ENCODE assay signal across 9 mouse cellular contexts in genomic region chr11:32138614-32138964, GRCm38 (mm10).
DNase-seq lines count a peak whose midpoint lies in the region; ATAC-seq lines count a peak whose summit lies in the region.
"Had no signal": no experiment of that assay in that cellular context is flagged by ENCODE, and none has a peak within 500 bp of the region (broad histone marks: within the 10 kb centered on the region; RNA-seq: fewer than 3 reads in every experiment).

No protein-coding gene starts in this region.

- peak; percentile 30 for DNase-seq in hindbrain, embryonic 10.5 days (ENCODE audit: low spot score)
- DNase-seq in kidney, postnatal 10 days = peak; percentile 49
- no peak for DNase-seq in left cerebral cortex, postnatal 36 days (ENCODE audit: low spot score in 2 of 2)
- no peak for DNase-seq in left cerebral cortex, adult 11 months (ENCODE audit: low spot score)
- DNase-seq in ovary, postnatal 36 days (ENCODE audit: low spot score) = no peak

- H3K27me3 ChIP-seq in forebrain, embryonic 12.5 days = 0 out of 2 replicates have a peak, but pooled peaks cover 4% of the 10 kb centered on the region
- no peaks in the 10 kb centered on the region for H3K27me3 ChIP-seq in hindbrain, embryonic 10.5 days (ENCODE audit: insufficient read depth, poor library complexity, severe bottlenecking)
- H3K27me3 ChIP-seq in midbrain, embryonic 12.5 days = no peaks in the 10 kb centered on the region
- H3K27me3 ChIP-seq: embryonic facial prominence, embryonic 12.5 days had no signal

- intact Hi-C loops in left cerebral cortex, postnatal 36 days (cut with DNase I) = no loop called here

- 0 out of 2 replicates have a peak overlapping the region, but pooled peaks have one; percentile 21 for H3K9ac ChIP-seq in forebrain, embryonic 12.5 days
- H3K9ac ChIP-seq in midbrain, embryonic 12.5 days (replicated peaks) = no peak overlapping the region
- H3K9ac ChIP-seq: embryonic facial prominence, embryonic 12.5 days had no signal

- H3K4me2 ChIP-seq in forebrain, embryonic 12.5 days = no peak overlapping the region
- peak overlapping the region; percentile 23 for H3K4me2 ChIP-seq in midbrain, embryonic 12.5 days (replicated peaks)

- no peaks in the 10 kb centered on the region for H3K36me3 ChIP-seq in forebrain, embryonic 12.5 days (replicated peaks)
- no peaks in the 10 kb centered on the region for H3K36me3 ChIP-seq in hindbrain, embryonic 10.5 days
- H3K36me3 ChIP-seq in midbrain, embryonic 12.5 days = no peaks in the 10 kb centered on the region
- H3K36me3 ChIP-seq: embryonic facial prominence, embryonic 12.5 days had no signal

- peaks cover 43% of the 10 kb centered on the region for H3K4me1 ChIP-seq in forebrain, embryonic 12.5 days
- H3K4me1 ChIP-seq in hindbrain, embryonic 10.5 days (replicated peaks) = peaks cover 44% of the 10 kb centered on the region
- H3K4me1 ChIP-seq in midbrain, embryonic 12.5 days = peaks cover 36% of the 10 kb centered on the region

- peak overlapping the region; percentile 48 for H3K27ac ChIP-seq in forebrain, embryonic 12.5 days
- H3K27ac ChIP-seq in hindbrain, embryonic 10.5 days = peak overlapping the region; percentile 81
- peak overlapping the region; percentile 81 for H3K27ac ChIP-seq in midbrain, embryonic 12.5 days (replicated peaks)
- H3K27ac ChIP-seq: embryonic facial prominence, embryonic 12.5 days; macrophage had no signal

- no peaks in the 10 kb centered on the region for H3K9me3 ChIP-seq in forebrain, embryonic 12.5 days
- H3K9me3 ChIP-seq in hindbrain, embryonic 10.5 days = no peaks in the 10 kb centered on the region
- H3K9me3 ChIP-seq in midbrain, embryonic 12.5 days = no peaks in the 10 kb centered on the region
- H3K9me3 ChIP-seq: embryonic facial prominence, embryonic 12.5 days had no signal

- WGBS in forebrain, embryonic 12.5 days = 43% methylated on average over 9 of the region's 9 CpGs
- 50% methylated on average over 9 of the region's 9 CpGs for WGBS in hindbrain, embryonic 10.5 days
- 34% methylated on average over 9 of the region's 9 CpGs for WGBS in midbrain, embryonic 12.5 days

- H3K4me3 ChIP-seq in forebrain, embryonic 12.5 days (replicated peaks) = no peak overlapping the region
- H3K4me3 ChIP-seq in hindbrain, embryonic 10.5 days = no peak overlapping the region
- no peak overlapping the region for H3K4me3 ChIP-seq in midbrain, embryonic 12.5 days
- H3K4me3 ChIP-seq: embryonic facial prominence, embryonic 12.5 days had no signal

- no peak for ATAC-seq in forebrain, embryonic 12.5 days (ENCODE audit: low FRiP score)
- ATAC-seq in midbrain, embryonic 12.5 days (ENCODE audit: low FRiP score, low read depth) = peak; percentile 63

Comparison
In these comparisons a context has a peak if more than half of its experiments do, and no peak if none do; other contexts are left out.
1. DNase-seq: peak in hindbrain, embryonic 10.5 days (single experiment) and kidney, postnatal 10 days (single experiment); none in left cerebral cortex, postnatal 36 days (0 of 2), left cerebral cortex, adult 11 months (single experiment) and ovary, postnatal 36 days (single experiment).
2. Peak in every context shown above with its lines, with median percentiles within 50 percentile points of each other: H3K27ac ChIP-seq.